Mouse (Mus musculus) heart, embryonic 15.5 days (tissue): ENCODE measurements at regions not wholly inside any gene's neighbourhood (a gene's known extent, or its start where the extent isn't known, plus 50 kb on each side); places are given as distances from the start of the nearest gene placed in this dataset.
A peak's percentile ranks its signal among the peaks of the same experiment; 100 is the strongest.

Source experiments
- ATAC-seq: fragments of 200-750 bp; cut with Nextera tagmentation; replicated peaks from 2 replicates; pipeline ENCODE4 v1.8.0; 2017; ENCODE audit warnings: low read depth, moderate TSS enrichment; ENCODE audit not compliant: insufficient number of reproducible peaks, insufficient read depth, low FRiP score
- H3K27ac ChIP-seq: fragments of 300-500 bp; sonication (generic); 2 replicates; pipeline ENCODE4 v1.5.1; 2015; ENCODE audit warnings: mild to moderate bottlenecking, inconsistent platforms
- H3K27me3 ChIP-seq: fragments of 300-500 bp; sonication (generic); 2 replicates; pipeline ENCODE4 v1.6.1; 2015; ENCODE audit warnings: inconsistent platforms
- H3K36me3 ChIP-seq: fragments of 300-500 bp; sonication (generic); 2 replicates; pipeline ENCODE4 v1.6.1; 2015; ENCODE audit warnings: mild to moderate bottlenecking, inconsistent platforms
- H3K4me1 ChIP-seq: fragments of 300-500 bp; sonication (generic); replicated peaks from 2 replicates; pipeline ENCODE4 v1.6.1; 2015; ENCODE audit warnings: inconsistent platforms
- H3K4me2 ChIP-seq: fragments of 300-500 bp; sonication (generic); 2 replicates; pipeline ENCODE4 v1.6.1; 2015; ENCODE audit warnings: inconsistent platforms, mild to moderate bottlenecking, moderate library complexity
- H3K4me3 ChIP-seq: fragments of 300-500 bp; sonication (generic); 2 replicates; pipeline ENCODE4 v1.5.1; 2015; ENCODE audit warnings: mild to moderate bottlenecking, inconsistent platforms
- H3K9ac ChIP-seq: fragments of 300-500 bp; sonication (generic); 2 replicates; pipeline ENCODE4 v1.6.1; 2015; ENCODE audit warnings: mild to moderate bottlenecking, inconsistent platforms
- H3K9me3 ChIP-seq: fragments of 300-500 bp; sonication (generic); replicated peaks from 2 replicates; pipeline ENCODE4 v1.6.1; 2016; ENCODE audit warnings: inconsistent platforms
- WGBS: fragments of 180-500 bp; shearing (Covaris S2); methylation state at CpG from one replicate; pipeline ENCODE4 v1.1.7; 2015; ENCODE audit warnings: mixed read lengths; 5-methylcytosine and 5-hydroxymethylcytosine counted together

DNA sequence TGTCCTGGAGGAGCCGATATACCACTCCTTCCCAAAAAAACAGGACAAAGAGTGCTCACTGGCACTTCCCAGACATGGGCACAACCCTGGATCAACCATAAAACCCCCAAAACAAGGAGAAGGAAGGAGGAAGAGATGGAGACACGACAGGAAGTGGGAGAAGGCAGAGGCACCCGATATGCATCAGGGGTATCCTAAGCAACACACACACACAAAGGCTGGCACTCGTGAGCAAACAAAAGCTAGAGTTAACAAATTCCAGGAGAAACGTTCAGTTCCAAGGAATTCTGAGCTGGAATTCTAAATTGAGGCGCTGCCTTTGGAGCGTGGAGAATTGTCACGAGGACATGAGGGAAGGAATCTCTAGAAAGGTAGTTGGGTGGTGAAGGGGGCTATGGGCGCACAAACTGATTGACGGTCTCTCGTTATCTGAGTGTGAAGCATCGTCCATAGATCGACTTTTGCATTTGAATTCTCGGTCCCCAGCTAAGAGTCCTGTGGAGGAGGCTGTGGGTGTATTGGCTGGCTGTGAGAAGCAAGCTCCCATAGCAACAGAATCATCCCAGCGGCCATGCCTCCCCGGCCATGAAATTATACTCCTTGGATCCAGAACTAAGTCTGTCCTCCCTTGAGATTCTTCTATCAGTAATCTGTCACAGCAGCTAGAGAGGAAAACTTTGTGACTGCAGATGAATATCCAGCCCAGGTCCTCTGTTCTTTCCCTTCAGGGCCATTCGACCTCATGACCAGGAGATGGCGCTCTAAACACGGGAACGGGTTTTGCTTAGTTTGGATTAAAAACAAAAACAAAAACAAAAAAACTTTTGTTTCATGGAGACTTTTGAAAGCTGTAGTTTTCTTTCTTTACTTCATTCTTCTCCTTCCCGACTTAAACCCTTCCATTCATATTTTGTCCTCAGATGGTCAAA is 69.4 kb upstream of the Ptpn13 start:
- Histone ChIP-seq H3K4me1 (no peaks in the 10 kb centered on the region), H3K36me3 (no peaks in the 10 kb centered on the region), H3K27ac (no peak overlapping the region), H3K27me3 (no peaks in the 10 kb centered on the region), H3K9ac (no peak overlapping the region), H3K9me3 (0 out of 2 replicates have a peak, but pooled peaks cover 5% of the 10 kb centered on the region), H3K4me3 (0 out of 2 replicates have a peak overlapping the region, but pooled peaks have one; percentile 15), H3K4me2 (peak overlapping the region; percentile 30)
- ATAC-seq = no peak
- WGBS = 36% methylated on average over 21 of the region's 21 CpGs

DNA sequence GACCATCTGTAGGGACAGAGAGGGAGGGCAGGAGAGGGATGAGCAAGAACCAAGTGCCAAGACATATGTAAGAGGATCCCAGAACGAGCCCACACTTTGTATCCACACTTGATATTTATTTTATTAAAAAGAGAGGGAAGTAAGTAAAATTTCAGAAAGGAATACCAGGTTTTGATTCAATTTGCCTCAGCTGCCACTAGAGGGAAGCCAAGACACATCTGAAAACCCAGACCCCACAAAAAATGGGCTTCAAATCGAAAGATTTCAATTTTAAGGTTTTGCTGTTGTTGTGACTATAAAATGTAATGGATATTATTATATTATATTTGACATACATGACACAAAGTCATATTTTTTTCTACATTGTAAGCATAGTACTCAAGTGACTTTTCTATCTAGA is 81.1 kb upstream of the Ptpn13 start:
- Histone ChIP-seq H3K4me3 (no peak overlapping the region), H3K27me3 (no peaks in the 10 kb centered on the region; the same call in 1 of the 2 replicates), H3K27ac (no peak overlapping the region), H3K9ac (no peak overlapping the region), H3K4me1 (no peaks in the 10 kb centered on the region), H3K9me3 (0 out of 2 replicates have a peak, but pooled peaks cover 5% of the 10 kb centered on the region), H3K36me3 (no peaks in the 10 kb centered on the region), H3K4me2 (no peak overlapping the region)
- ATAC-seq = no peak
- 26% methylated on average over 2 of the region's 2 CpGs for WGBS

DNA sequence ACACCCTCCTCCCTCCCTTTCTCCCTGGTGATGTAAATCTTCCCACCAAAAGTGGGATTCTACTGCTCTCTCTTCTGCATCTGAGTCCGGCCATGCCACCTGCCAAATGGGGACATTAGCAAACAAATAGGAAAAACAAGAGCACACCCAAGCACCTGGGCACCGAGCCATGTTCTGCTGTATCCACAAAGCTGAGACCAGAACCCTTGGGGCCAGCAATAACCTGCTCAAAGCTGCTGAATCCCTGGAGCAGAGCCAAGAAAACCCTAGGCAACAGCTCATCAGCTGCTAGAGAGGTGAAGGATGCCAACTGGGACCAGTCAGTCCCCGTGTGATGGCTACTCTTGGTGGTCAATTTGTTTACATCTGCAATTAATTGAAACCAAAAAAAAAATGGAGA is 83.5 kb upstream of the Ptpn13 start:
- no peaks in the 10 kb centered on the region; the same call in 1 of the 2 replicates for H3K27me3 ChIP-seq
- no peak overlapping the region for H3K4me2 ChIP-seq
- H3K36me3 ChIP-seq = no peaks in the 10 kb centered on the region
- H3K9ac ChIP-seq = no peak overlapping the region
- H3K9me3 ChIP-seq = 0 out of 2 replicates have a peak, but pooled peaks cover 3% of the 10 kb centered on the region
- no peak overlapping the region for H3K4me3 ChIP-seq
- ATAC-seq = no peak
- H3K27ac ChIP-seq = no peak overlapping the region
- WGBS = 58% methylated on average over 3 of the region's 3 CpGs
- H3K4me1 ChIP-seq = no peaks in the 10 kb centered on the region

DNA sequence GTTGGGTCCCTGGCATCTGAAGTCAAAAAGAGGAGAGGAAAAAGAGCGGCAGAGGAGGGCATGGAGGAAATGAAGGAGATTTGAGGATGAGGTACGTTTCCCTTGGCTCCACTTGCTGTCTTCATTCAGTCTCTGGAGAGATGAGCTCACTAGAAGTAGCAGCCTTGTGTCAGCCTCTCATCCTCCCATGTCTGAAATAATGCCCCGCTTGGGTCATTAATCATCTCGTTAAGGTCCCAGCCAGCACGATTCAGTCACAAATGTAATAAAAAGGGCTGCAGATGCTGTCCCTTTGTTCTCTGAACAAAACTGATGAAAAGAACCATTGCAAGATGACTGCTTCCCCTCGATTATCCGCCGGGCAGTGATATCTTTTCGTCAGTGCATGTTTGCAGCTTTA is 84.4 kb upstream of the Ptpn13 start:
- H3K9ac ChIP-seq = no peak overlapping the region
- no peaks in the 10 kb centered on the region for H3K9me3 ChIP-seq
- H3K27me3 ChIP-seq = no peaks in the 10 kb centered on the region; the same call in 1 of the 2 replicates
- no peak for ATAC-seq
- no peak overlapping the region for H3K4me3 ChIP-seq
- H3K36me3 ChIP-seq = no peaks in the 10 kb centered on the region
- no peak overlapping the region for H3K4me2 ChIP-seq
- H3K27ac ChIP-seq = no peak overlapping the region
- WGBS = 40% methylated on average over 9 of the region's 9 CpGs
- H3K4me1 ChIP-seq = no peaks in the 10 kb centered on the region; the same call in 1 of the 2 replicates

DNA sequence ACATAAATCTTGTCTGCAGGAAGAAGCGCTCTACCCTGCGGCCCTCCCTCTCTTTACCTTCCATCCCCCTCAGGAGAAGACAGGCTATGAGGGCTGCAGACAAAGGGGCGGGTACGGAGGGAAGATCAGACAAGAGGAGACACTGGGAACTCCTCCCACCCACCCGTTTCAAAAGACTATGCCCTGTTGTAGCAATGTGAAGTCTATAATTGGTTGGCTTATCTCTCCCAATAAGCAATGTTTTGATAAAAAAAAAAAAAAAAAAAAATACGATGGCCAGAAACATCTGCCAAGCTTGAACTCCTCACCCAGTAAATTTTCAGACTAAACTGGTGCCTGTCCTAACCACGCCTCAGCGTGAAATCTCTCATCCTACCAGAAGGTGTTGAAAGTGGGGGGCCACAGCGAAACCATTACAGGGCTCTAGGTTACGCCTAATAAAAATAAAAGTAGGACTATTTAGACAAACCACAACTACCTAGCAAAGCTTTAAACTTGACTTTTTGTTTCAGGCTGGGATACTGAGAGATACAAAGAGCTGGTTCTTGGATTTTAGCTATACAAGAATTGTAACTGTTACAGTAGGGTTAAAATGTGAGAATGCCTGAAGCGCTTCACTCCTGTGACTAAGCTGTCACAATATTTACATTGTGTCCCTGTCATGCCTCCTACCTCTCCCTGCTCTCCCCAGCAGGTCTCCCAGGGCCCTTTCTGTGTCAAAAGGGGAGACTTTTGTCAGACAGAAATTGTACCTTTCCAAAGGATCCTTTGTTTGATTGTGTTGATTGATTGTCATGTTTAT is 88.1 kb upstream of the Ptpn13 start:
- Histone ChIP-seq H3K9ac (no peak overlapping the region), H3K27me3 (no peaks in the 10 kb centered on the region; the same call in 1 of the 2 replicates), H3K36me3 (no peaks in the 10 kb centered on the region), H3K9me3 (no peaks in the 10 kb centered on the region), H3K4me3 (0 out of 2 replicates have a peak overlapping the region, but pooled peaks have one; percentile 9), H3K4me1 (no peaks in the 10 kb centered on the region; the same call in 1 of the 2 replicates), H3K27ac (no peak overlapping the region), H3K4me2 (peak overlapping the region; percentile 38)
- ATAC-seq = no peak; the same call in 1 of the 2 replicates
- 22% methylated on average over 11 of the region's 11 CpGs for WGBS

DNA sequence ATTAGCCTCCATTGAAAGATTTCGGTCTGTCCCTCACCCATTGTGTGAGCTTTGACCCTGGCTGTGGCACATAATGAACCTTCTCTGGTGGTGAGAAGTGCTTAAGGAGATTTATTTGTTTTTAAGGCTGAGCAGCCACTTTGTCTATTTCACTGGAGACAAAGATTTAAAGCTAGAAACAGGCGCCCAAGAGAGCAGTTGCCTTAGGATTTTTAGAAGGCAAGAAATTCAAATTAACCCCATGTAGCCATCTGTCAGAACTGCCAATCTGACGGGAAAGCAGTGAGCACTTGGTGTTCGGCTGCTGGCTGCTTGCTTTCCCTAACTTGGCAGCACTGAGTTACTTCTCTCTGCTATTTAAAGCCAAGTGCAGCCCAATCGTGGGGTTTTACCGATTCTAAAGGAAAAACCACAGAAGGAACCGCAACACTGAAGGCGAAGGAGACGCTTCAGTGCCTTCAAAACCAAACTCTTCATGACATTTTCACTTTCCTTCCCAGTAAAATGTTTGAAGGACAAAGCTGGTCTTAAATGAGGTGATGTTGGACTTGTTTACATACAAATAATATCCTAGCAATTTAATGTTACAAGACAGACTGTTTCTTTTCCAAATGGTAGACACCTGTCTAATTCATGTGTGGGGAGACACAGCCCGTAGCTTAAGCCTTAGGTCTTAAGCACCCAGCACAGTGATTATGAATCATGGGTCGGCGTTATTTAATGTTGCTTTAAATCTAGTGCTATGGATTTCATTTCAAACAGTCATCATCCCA is 88.9 kb upstream of the Ptpn13 start:
- Histone ChIP-seq H3K9ac (no peak overlapping the region), H3K4me1 (no peaks in the 10 kb centered on the region; the same call in 1 of the 2 replicates), H3K36me3 (no peaks in the 10 kb centered on the region), H3K9me3 (no peaks in the 10 kb centered on the region), H3K4me3 (0 out of 2 replicates have a peak overlapping the region, but pooled peaks have one; percentile 9), H3K27ac (no peak overlapping the region), H3K27me3 (no peaks in the 10 kb centered on the region), H3K4me2 (peak overlapping the region; percentile 38)
- 33% methylated on average over 12 of the region's 12 CpGs for WGBS
- ATAC-seq = no peak

DNA sequence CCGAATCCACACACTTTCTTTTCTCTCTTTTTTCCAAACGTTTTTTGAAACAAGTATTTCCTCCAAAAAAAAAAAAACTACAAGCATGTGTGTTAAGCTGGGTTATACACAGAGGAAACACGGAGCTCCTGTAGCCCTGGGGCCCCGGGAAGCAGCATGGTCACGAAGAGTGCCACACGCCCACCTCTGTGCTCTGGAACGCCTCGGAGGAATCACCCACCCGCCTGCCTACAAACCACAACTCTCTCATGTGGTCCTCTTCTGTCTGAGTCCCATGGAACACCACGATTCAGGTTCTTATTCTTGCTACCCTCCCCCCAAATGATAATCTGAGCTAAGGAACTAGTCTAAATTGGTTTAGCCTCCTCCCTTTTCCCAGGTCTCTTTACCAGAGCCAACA is 98.6 kb upstream of the Ptpn13 start:
- ATAC-seq = no peak
- no peaks in the 10 kb centered on the region for H3K4me1 ChIP-seq
- 64% methylated on average over 10 of the region's 10 CpGs for WGBS

DNA sequence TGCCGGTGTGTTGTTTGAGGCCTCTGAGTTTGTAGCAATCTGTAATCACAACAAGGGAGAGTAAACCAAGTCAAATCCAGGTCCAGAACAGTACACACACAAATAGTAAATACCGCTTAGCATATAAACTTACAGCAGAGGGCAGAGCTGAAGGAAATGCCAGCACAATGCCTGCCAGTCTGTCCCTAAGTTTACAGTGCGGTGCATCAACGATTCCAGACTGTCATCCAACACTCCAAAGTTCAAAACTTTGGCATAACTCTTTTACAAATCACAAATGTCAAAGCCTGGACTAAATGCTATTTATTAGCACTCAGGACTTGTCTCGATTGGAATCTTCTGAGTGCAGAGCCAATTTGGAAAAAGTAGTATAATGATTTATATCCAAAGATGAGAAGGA is 104.7 kb upstream of the Ptpn13 start:
- Histone ChIP-seq H3K4me1 (no peaks in the 10 kb centered on the region), H3K9me3 (no peaks in the 10 kb centered on the region), H3K27ac (no peak overlapping the region), H3K4me2 (no peak overlapping the region), H3K4me3 (no peak overlapping the region), H3K27me3 (no peaks in the 10 kb centered on the region), H3K36me3 (no peaks in the 10 kb centered on the region), H3K9ac (no peak overlapping the region)
- ATAC-seq = no peak
- WGBS = 77% methylated on average over 5 of the region's 5 CpGs

More for the DNA sequence above, 98.6 kb upstream of the Ptpn13 start:
- H3K4me3 ChIP-seq = no peak overlapping the region
- no peaks in the 10 kb centered on the region for H3K36me3 ChIP-seq
- no peak overlapping the region for H3K9ac ChIP-seq
- H3K4me2 ChIP-seq = no peak overlapping the region
- H3K27ac ChIP-seq = no peak overlapping the region
- no peaks in the 10 kb centered on the region for H3K9me3 ChIP-seq
- H3K27me3 ChIP-seq = no peaks in the 10 kb centered on the region

DNA sequence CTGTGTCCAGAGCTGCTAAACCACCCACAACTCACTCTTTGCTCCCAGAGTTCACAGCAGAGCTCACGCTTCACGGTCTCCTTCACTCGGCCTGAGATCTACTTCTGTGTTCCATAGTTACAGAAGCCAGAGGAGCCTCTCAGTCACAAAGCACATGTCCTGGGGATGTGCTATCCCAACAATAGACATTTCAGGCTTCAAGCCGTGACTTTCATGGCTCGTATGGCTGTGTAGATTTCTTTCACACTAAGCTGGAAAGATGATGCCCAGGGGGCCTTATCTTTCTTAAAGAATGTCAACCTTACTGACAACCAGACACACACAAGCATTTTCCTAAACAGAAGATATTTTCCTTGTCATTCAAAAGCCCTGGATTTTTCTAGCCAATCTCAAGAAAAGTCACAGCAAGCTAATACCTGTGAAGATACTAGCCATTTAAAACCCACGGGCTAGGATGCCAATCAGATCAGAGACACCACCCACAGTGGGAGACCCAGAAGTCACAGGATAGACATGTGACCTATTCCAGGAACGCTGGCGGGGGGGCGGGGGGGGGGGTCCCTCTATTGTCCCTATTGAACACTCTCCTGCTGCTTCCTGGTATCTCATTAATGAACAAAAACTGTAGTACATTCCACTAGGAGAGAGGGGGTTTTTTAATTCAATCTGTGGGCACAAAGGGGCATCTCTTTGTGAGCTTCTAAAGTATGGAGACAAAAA is 98.8 kb upstream of the Mapk10 start:
- Histone ChIP-seq H3K9me3 (no peaks in the 10 kb centered on the region), H3K27ac (no peak overlapping the region), H3K27me3 (no peaks in the 10 kb centered on the region), H3K36me3 (no peaks in the 10 kb centered on the region), H3K4me3 (no peak overlapping the region), H3K9ac (no peak overlapping the region), H3K4me1 (no peaks in the 10 kb centered on the region), H3K4me2 (no peak overlapping the region)
- 47% methylated on average over 9 of the region's 9 CpGs for whole genome bisulfite sequencing
- ATAC-seq = no peak

DNA sequence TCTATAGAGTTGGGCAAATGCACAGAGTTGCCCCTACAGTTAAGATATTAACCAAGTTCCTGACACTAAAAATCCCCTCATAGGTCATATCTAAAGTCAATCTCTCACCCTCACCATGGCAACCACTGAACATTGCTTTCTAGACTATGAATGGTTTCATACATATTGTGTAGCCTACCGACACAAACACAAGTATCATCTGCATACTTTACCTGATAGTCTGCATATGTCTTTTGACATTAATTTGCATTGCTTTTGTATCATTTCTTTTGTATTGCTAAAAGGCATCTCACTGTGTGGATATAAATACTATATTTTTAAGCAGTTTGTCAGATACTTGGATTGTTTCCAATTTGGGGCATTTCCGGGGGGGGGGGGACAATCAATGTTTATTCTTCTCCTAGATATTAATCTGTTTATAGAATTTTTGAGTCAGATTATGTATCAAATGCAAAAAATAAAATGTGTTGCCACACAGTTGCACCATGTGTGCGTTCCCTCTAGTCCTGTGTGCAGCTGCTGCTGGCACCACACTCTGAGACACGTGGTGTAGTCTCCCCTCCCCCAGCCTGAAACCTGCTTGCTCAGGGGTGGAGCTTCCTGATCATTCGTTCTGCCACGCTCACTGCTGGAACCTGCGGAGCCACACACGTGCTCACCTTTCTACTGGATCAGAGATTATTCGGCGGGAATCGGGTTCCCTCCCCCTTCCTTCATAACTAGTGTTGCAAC is 94.7 kb upstream of the Mapk10 start:
- 72% methylated on average over 11 of the region's 11 CpGs for WGBS
- H3K9ac ChIP-seq = no peak overlapping the region
- no peaks in the 10 kb centered on the region for H3K9me3 ChIP-seq
- H3K27me3 ChIP-seq = no peaks in the 10 kb centered on the region
- ATAC-seq = no peak
- H3K4me2 ChIP-seq = no peak overlapping the region
- no peak overlapping the region for H3K4me3 ChIP-seq
- H3K27ac ChIP-seq = no peak overlapping the region
- no peaks in the 10 kb centered on the region for H3K36me3 ChIP-seq
- no peaks in the 10 kb centered on the region for H3K4me1 ChIP-seq
